Mouse (Mus musculus) CD4-positive helper T cell, adult 2 months (primary cell): ENCODE data around the gene Bsn.
"Not testable (repeated sequence)": the region's sequence is repeated elsewhere in the genome, so short reads cannot be mapped to it uniquely, and the experiment has no call there.

Experiments used
- DNase-seq: peaks from one replicate; pipeline ENCODE4 v3.0.0-alpha.2; 2012; ENCODE audit warnings: low read depth, missing footprints, low spot score

Bsn gene

GRCm38 (mm10) chr9:108196920-108197677, 6.9 kb upstream of the Bsn start:
- no peak for DNase-seq

GRCm38 (mm10) chr9:108196222-108196621, 6.0 kb upstream of the Bsn start:
- DNase-seq: not testable (repeated sequence)

GRCm38 (mm10) chr9:108189488-108189786, 747 bp downstream of the Bsn start:
- no peak for DNase-seq

- DNase-seq: no peak
Measured at GRCm38 (mm10) chr9:108189023-108189422, 1.2 kb downstream of the Bsn start.

GRCm38 (mm10) chr9:108188511-108188910, 1.7 kb downstream of the Bsn start:
- no peak for DNase-seq

- no peak for DNase-seq
Measured at GRCm38 (mm10) chr9:108187616-108188015, 2.6 kb downstream of the Bsn start.

- DNase-seq: no peak
Measured at GRCm38 (mm10) chr9:108185786-108186185, 4.4 kb downstream of the Bsn start.

GRCm38 (mm10) chr9:108183531-108183994, 6.6 kb downstream of the Bsn start:
- DNase-seq: no peak

- DNase-seq: peak; percentile 55
Measured at GRCm38 (mm10) chr9:108182806-108183506, 7.2 kb downstream of the Bsn start.

GRCm38 (mm10) chr9:108178391-108178790, 11.8 kb downstream of the Bsn start:
- no peak for DNase-seq

- no peak for DNase-seq
Measured at GRCm38 (mm10) chr9:108175116-108175838, 14.9 kb downstream of the Bsn start.

GRCm38 (mm10) chr9:108172777-108173350, 17.3 kb downstream of the Bsn start:
- DNase-seq: no peak

GRCm38 (mm10) chr9:108169751-108170150, 20.4 kb downstream of the Bsn start:
- DNase-seq: no peak

- no peak for DNase-seq
Measured at GRCm38 (mm10) chr9:108165143-108165542, 25.0 kb downstream of the Bsn start.

- peak; percentile 65 for DNase-seq
Measured at GRCm38 (mm10) chr9:108163646-108164284, 26.4 kb downstream of the Bsn start.

- DNase-seq: no peak
Measured at GRCm38 (mm10) chr9:108157891-108158290, 32.3 kb downstream of the Bsn start.

- DNase-seq: no peak
Measured at GRCm38 (mm10) chr9:108157451-108157850, 32.7 kb downstream of the Bsn start.

- peak; percentile 54 for DNase-seq
Measured at GRCm38 (mm10) chr9:108156786-108157185, 33.4 kb downstream of the Bsn start.

GRCm38 (mm10) chr9:108154814-108155213, 35.4 kb downstream of the Bsn start:
- peak; percentile 49 for DNase-seq

GRCm38 (mm10) chr9:108153516-108154448, 36.4 kb downstream of the Bsn start:
- no peak for DNase-seq
